Mouse (Mus musculus): ENCODE data around the gene Ift122.

GRCm38 (mm10) chr6:115932391-115932790 is 79.1 kb downstream of the Ift122 start:
- TF ChIP-seq POLR2A (IDR thresholded peaks at IDR 0.05; ENCODE audit: low read depth, low read length) (no peak), CTCF (IDR thresholded peaks at IDR 0.05; ENCODE audit: extremely low read depth, insufficient read length, insufficient replicate concordance, low read depth, low read length) (no peak)

All from small intestine, adult 2 months (tissue).